Mouse (Mus musculus): Measurements from ENCODE around the gene Slc10a1.
"Not testable (repeated sequence)": the region's sequence is repeated elsewhere in the genome, so short reads cannot be mapped to it uniquely, and the experiment has no call there.

The Slc10a1 gene

GRCm38 (mm10) chr12:80967918-80968317, 587 bp downstream of the Slc10a1 start:
- DNase-seq (ENCODE audit: inconsistent ontology term): no peak

DNA sequence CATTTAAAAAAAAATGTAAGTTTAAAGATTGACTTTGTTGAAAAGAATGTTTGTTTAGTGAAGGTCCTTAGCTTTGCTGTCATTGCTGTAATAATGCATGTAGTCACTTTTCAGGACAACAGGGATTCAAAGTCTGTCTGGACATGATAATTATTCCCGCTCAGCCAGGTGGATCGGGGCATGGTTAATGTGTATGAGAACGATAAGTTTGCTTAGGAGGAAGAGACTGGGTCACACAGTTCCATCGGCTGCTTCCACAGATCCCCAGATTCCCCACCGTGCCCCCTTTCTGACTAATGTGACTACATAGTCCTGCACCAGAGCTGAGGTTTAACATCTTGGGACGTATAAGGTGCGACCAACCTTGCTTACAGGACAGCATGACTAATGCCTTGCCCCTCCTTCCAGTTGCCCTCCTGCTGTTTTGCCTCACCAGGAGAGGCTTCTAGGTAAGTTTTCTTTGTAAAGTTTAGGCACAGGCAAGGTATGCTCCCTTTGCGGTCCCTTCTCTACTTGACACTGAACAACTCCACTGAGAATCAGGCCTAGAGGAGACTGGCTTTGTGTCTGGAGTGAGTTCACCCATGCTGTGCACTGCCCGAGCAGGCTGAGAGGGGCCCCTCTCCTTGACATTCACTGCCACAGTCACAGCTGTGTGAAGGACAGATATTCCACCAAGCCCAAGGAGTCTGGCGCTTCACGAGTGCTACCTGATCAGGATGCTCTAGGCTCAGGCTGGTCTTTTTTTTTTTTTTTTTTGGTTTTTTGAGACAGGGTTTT, 2.3 kb downstream of the Slc10a1 start:
- no peak for DNase-seq (ENCODE audit: inconsistent ontology term)

DNA sequence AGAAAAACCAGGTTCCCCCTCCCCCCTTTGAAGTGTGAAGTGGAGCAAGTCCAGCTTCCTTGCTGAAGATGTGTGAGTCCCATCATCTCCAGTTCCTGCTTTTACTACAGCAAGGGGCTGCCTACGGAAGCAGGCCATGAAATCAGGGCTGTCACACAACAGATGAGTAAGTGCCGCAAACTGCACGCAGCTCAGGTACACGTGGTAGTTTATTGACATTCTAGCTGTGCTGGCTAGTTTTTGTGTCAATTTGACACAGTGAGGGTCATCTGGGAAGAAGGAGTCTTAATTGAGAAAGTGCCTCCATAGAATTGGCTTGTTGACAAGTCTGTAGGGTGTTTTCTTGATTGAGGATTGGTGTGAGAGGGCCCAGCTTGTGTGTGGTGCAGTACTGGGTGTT, 5.9 kb downstream of the Slc10a1 start:
- no peak for DNase-seq (ENCODE audit: inconsistent ontology term)

- no peak for DNase-seq (ENCODE audit: inconsistent ontology term)
These were observed 10.5 kb downstream of the Slc10a1 start for GRCm38 (mm10) chr12:80957961-80958360.

- no peak for DNase-seq (ENCODE audit: inconsistent ontology term)
These were observed 12.5 kb downstream of the Slc10a1 start for GRCm38 (mm10) chr12:80956039-80956438.

GRCm38 (mm10) chr12:80952526-80952925, 16.0 kb downstream of the Slc10a1 start:
- no peak for DNase-seq (ENCODE audit: inconsistent ontology term)

DNA sequence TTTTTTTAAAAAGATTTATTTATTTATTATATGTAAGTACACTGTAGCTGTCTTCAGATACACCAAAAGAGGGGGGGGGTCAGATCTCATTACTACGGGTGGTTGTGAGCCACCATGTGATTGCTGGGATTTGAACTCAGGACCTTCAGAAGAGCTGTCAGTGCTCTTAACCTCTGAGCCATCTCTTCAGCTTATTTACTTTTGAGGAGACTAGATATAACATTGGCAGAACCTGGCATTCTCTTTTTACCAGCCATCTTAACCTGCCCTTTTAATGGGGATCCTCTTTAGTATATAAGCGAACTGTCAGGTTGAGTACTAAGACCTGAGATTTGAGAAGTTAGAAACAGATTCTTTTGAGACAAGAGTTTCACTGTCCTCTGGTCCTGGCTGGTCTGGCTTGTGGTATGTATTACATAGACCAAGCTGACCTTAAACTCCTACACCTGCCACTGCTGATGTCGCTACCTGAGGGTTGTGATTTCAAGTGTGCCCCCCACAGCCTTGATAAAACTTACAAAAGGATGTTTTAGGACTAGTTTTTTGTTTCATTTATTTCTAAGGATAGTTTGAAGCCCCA, 16.8 kb downstream of the Slc10a1 start:
- DNase-seq (ENCODE audit: inconsistent ontology term): no peak

GRCm38 (mm10) chr12:80949603-80950002, 18.9 kb downstream of the Slc10a1 start:
- not testable (repeated sequence) for DNase-seq (ENCODE audit: inconsistent ontology term)

GRCm38 (mm10) chr12:80948202-80948601, 20.3 kb downstream of the Slc10a1 start:
- DNase-seq (ENCODE audit: inconsistent ontology term): no peak

- peak; percentile 98 for DNase-seq (ENCODE audit: inconsistent ontology term)
These were observed 22.5 kb downstream of the Slc10a1 start for GRCm38 (mm10) chr12:80945996-80946355.

- peak; percentile 99 for DNase-seq (ENCODE audit: inconsistent ontology term)
These were observed 23.0 kb downstream of the Slc10a1 start, which contains the start of gene Srsf5 for GRCm38 (mm10) chr12:80945334-80945995. Gene Srsf5, plus strand, starts transcription at chr12:80945504.

DNA sequence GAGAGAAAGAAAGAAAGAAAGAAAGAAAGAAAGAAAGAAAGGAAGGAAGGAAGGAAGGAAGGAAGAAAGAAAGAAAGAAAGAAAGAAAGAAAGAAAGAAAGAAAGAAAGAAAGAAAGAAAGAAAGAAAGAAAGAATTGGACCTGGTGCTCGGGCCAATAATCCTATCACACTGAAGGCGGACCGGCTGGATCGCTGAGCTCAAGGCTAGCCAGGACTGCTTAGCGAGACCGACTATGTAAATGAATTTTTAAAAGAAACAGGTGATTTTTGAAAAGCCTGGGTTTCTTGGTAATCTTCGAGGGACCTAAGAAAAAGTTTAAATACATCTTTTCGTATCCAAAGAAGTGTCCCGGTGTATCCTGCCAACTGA, 23.6 kb downstream of the Slc10a1 start:
- DNase-seq (ENCODE audit: inconsistent ontology term): not testable (repeated sequence)

DNA sequence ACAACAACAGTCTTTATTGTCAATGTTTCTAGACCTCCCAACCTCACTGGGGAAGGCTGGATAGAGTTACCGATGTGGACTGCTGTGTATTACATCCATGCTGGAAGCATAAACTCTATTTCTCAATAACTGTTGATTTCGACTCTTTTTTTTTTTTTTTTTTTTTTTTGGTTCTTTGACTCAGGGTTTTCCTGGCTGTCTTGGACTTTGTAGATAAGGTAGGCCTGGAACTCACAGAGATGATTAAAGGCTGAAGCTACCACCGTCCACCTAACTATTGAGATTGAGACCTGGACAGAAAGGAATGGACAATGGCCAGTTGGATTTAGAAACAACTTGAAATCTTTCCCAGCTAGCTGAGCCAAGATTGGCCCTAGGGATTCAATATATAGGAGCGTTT, 24.3 kb downstream of the Slc10a1 start:
- DNase-seq (ENCODE audit: inconsistent ontology term): no peak

DNA sequence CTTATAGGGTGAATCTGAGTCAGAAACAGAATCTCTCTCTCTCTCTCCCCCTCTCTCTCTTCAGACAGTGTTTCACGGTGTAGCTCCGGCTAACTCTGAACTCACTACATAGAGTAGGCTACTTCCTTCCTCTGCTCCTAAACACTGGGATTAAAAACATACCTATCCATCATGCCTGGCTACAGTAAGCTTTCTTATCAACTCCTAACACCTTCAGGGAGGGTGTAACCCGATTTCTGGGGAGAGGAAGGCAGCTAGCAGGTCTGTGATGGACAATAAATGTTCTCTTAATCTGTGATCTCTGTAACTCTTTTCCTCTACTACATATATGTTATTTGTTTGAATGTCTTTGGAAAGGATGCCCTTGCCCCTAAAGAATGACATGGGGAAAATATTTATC, 25.1 kb downstream of the Slc10a1 start:
- no peak for DNase-seq (ENCODE audit: inconsistent ontology term)

GRCm38 (mm10) chr12:80941886-80942285, 26.6 kb downstream of the Slc10a1 start:
- no peak for DNase-seq (ENCODE audit: inconsistent ontology term)

DNA sequence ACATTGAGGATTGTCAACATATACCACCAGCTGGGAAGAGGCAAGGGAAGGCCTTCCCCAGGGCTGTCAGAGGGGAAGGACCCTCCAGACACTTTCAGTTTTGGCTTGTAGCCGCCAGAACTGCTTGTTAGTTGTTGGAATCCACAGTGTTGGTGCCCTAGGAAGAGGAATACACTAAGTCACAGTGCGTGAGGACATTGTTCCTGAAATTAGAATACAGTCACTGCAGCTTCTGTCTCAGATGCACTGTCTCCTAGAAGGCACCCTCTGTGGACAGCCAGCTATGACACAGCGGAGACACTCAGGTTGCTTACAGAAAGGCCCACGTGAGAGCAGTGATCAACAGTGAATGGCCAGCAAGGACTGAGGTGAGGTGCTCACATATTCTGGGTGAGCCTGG, 29.3 kb downstream of the Slc10a1 start:
- no peak for DNase-seq (ENCODE audit: inconsistent ontology term)

DNA sequence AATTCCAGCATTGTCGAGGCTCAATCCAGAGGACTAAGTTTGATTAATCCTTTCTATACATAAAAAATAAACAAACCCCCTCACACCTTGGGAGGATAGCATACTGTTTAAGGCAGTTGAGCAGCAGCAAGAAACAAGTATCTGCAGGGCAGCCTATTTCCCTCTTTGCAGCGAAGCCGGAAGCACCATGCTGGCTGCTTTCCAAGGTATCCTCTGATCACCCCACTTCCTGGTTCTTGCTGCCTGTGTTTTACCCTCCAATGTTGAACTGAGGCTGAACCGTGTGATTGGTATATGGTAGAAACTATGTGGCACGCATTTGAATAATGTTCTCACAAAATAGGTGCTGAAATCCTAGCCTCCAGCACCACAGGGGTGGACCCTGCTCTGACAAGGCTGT, 29.9 kb downstream of the Slc10a1 start:
- DNase-seq (ENCODE audit: inconsistent ontology term): no peak

DNA sequence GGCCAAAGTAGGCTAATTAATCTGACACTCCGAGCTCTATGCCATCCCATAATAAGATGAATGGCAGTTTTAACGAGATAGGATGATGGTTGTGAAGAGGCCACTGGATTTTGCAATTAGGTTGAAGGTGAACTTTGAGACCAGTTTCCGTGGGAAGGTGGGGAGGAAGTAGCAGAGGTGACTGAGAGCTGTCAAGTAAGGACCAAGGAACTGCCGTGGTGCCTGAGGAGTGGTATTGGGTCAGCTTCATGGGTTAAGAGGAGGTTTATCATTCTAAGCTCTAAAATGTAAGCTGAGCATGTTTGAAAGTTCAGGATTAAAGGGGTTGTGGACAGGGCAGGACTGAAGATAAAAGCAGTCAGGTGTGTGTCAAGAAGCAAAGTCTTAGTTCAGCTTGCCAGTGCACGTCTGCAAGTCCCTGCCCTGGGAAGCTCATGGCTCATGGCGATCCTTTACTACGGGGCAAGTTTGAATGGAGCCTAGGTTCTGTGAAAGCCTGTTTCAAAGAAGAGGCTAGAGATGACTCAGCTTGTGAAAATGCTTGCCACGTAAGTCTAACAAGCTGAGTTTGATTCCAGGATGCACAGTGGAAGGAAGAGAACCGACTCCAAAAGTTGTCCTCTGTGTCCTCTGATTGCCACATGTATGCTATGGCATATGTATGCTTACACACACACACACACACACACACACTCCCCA, 31.0 kb downstream of the Slc10a1 start:
- DNase-seq (ENCODE audit: inconsistent ontology term): no peak

- no peak for DNase-seq (ENCODE audit: inconsistent ontology term)
These were observed 31.8 kb downstream of the Slc10a1 start for GRCm38 (mm10) chr12:80936751-80937150.

GRCm38 (mm10) chr12:80932865-80933264, 35.6 kb downstream of the Slc10a1 start:
- DNase-seq (ENCODE audit: inconsistent ontology term): no peak

- no peak for DNase-seq (ENCODE audit: inconsistent ontology term)
These were observed 36.9 kb downstream of the Slc10a1 start for GRCm38 (mm10) chr12:80931402-80932140.

- no peak for DNase-seq (ENCODE audit: inconsistent ontology term)
These were observed 38.4 kb downstream of the Slc10a1 start for GRCm38 (mm10) chr12:80930141-80930540.

All from Muller cell, postnatal 12 days (primary cell).